Mouse (Mus musculus): ENCODE results near the gene Kcna7. TPM values are rescaled to one million over a fixed set of nuclear protein-coding genes. Genes with fewer than 3 reads are reported as not detected.

Kcna7 gene
- polyA plus RNA-seq, 1 experiment from 2014 or later = not detected

DNA sequence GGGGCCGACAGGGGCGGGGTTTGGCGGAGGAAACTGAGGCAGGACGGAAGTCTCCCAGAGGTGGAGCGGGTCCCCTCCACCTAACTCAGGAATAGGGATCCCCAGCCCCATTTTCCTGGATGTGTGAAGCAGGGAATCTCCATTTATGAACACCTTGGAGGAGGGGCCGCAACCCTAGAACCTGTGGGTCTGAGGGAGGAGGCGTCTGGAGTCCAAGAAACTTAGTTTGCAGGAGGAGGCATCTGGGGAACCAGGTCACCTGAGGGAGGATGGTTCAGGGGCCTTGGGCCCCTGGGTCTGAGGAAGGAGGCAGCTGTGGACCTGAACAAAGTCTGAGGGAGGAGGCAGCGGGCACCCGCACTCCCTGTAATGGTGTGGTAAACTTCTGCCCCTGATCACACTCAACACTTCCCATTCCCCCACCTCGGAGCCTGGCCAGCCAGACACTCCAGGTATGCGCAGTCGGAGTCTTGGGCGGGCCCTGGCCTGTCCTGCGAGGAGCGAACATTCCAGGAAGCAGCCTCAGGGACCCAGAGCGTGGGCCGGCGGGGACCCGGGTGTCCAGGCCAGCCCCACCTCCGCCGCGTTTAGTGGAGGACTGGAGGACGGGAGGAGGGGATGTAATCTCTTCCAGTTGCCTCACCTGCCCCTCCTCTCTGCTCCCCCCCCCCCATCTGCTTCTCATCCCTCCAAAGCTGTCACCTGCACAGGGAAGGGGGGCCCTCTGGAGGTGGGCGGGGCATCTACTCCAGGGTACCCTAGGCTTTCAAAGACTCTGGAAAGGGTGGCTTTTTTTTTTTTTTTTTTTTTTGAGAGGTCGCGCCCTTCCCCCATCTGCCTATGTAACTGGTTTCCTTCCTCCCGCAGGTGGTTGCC lies 8.6 kb downstream of the Kcna7 start:
- no peaks in the 10 kb centered on the region for H3K36me3 ChIP-seq (ENCODE audit: poor library complexity, severe bottlenecking)
- no peaks in the 10 kb centered on the region for H3K9me3 ChIP-seq (replicated peaks)
- H3K27me3 ChIP-seq = peaks cover 99% of the 10 kb centered on the region
- peak; percentile 16; the same call in 1 of the 2 replicates for ATAC-seq
- peaks cover 18% of the 10 kb centered on the region for H3K4me1 ChIP-seq
- peak overlapping the region; percentile 67 for H3K4me2 ChIP-seq
- H3K4me3 ChIP-seq = peak overlapping the region; percentile 45
- peak overlapping the region; percentile 50 for H3K9ac ChIP-seq
- H3K27ac ChIP-seq = no peak overlapping the region
- WGBS = under 1% methylated on average over 26 of the region's 27 CpGs

DNA sequence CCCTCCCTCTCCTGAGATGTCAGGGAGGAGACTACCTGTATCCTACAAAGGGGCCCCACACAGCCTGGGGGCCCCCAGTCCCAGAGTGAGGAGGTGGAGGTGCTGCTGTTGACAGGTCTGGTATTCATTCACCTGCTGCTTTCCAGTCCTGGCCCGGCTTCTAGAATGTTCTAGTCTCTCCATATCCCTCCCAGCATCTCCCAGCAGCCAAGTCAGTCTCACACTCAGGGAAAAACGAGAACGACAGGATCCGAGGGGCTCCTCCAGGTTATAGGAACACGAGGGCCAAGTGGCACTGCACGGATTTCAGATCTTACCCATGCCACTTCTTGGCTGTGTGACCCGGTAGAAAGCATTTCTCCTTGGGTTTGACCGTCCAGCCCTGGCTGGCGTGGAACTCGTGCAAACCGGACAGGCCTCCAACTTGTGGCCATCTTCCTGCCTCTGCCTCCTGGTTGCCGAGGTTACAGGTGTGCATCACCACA lies 9.3 kb downstream of the Kcna7 start:
- WGBS = 48% methylated on average over 12 of the region's 12 CpGs
- Histone ChIP-seq H3K4me2 (no peak overlapping the region), H3K9ac (no peak overlapping the region), H3K4me1 (peaks cover 18% of the 10 kb centered on the region), H3K36me3 (ENCODE audit: poor library complexity, severe bottlenecking) (no peaks in the 10 kb centered on the region), H3K4me3 (no peak overlapping the region), H3K27ac (no peak overlapping the region), H3K27me3 (peaks cover 99% of the 10 kb centered on the region), H3K9me3 (replicated peaks) (no peaks in the 10 kb centered on the region)
- no peak for ATAC-seq

DNA sequence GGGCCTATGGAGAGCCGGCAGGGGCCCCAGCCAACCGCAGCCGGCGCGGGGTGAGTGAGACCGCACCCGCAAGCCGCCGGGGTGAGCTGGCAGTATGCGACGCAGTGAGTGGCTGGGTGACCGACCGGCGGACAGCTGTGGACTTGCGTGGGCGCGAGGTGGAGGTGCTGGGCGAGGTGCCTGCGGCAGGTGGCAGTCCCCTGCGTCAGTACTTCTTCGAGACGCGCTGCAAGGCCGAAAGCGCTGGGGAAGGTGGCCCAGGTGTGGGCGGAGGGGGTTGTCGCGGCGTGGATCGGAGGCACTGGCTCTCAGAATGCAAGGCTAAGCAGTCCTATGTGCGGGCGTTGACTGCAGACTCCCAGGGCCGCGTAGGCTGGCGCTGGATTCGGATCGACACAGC lies 10.2 kb downstream of the Kcna7 start:
- WGBS = 11% methylated on average over 33 of the region's 37 CpGs
- Histone ChIP-seq H3K9me3 (replicated peaks) (no peaks in the 10 kb centered on the region), H3K4me2 (no peak overlapping the region), H3K4me3 (0 out of 2 replicates have a peak overlapping the region, but pooled peaks have one; percentile 1), H3K4me1 (peaks cover 18% of the 10 kb centered on the region), H3K9ac (no peak overlapping the region), H3K27ac (no peak overlapping the region), H3K36me3 (ENCODE audit: poor library complexity, severe bottlenecking) (peaks cover 5% of the 10 kb centered on the region), H3K27me3 (peaks cover 99% of the 10 kb centered on the region)
- ATAC-seq = no peak

DNA sequence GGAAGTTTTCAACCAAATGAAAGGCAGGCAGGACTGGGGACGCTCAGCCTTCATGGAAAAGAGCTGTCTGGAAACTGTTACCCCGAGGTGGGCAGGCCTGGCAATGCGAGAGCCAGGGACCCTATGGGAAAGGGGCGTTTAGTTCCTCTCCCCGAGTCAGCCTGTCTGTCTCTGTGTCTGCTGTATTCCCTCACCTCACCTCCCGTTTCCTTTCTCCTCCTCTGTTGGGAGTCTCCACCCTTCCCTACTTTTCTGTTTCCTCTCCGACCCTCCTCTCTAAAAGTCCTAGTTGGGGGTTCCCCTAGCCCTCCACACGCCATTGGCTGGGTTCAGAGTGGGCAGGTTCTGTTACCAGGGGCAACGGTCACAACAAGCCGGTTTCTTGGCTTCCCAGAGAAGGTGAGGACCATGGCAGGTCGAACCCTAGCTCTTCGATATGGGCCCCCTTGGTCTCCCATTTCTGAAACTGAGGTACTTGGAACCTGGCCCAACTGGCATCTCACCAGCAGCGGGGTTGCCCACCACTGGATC lies 12.6 kb downstream of the Kcna7 start:
- peaks cover 16% of the 10 kb centered on the region for H3K4me1 ChIP-seq
- H3K27me3 ChIP-seq = peaks cover 81% of the 10 kb centered on the region
- H3K9ac ChIP-seq = no peak overlapping the region
- H3K4me3 ChIP-seq = no peak overlapping the region
- ATAC-seq = no peak
- WGBS = 12% methylated on average over 13 of the region's 13 CpGs
- no peak overlapping the region for H3K27ac ChIP-seq
- no peak overlapping the region for H3K4me2 ChIP-seq
- peaks cover 29% of the 10 kb centered on the region for H3K36me3 ChIP-seq (ENCODE audit: poor library complexity, severe bottlenecking)
- H3K9me3 ChIP-seq (replicated peaks) = no peaks in the 10 kb centered on the region

DNA sequence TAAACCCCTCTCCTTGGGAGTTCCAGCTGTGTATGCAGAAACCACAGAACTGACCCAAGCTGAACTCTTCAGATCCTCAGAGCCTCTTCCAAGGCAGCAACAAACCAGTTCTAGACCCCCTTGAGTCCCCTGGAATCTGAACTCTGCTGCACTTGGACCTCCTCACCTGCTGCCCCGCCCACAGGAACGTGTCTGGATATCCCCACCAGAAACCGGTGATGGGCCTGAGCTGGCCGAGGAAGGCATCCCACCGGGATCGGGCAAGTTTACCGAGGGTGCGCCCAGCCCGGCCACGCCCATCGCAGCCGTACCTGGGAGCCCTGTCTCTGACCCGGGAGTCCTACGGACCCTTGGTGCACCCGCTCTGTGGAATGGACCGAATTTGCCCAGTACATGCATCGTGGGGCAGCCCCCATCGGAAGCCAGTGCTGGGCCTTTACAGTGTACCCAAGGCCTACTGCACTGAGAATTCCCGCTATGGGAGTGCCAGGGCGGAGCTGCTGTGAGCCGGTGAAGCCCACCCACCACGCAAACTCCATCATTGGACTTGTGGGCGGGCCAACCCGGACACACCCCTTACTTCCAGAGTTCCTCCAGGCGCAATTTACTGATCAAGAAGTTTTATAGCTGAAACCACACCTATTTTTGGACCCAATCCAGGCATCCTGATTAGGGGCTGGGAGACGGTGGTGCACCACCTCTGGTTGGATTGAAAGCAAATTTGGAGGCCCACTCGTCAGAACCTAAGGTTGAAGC lies 14.6 kb downstream of the Kcna7 start:
- Histone ChIP-seq H3K4me2 (no peak overlapping the region), H3K4me3 (no peak overlapping the region), H3K27me3 (peaks cover 61% of the 10 kb centered on the region), H3K9ac (no peak overlapping the region), H3K27ac (no peak overlapping the region), H3K4me1 (peaks cover 3% of the 10 kb centered on the region; the same call in 1 of the 2 replicates), H3K36me3 (ENCODE audit: poor library complexity, severe bottlenecking) (peaks cover 49% of the 10 kb centered on the region), H3K9me3 (replicated peaks) (no peaks in the 10 kb centered on the region)
- 15% methylated on average over 27 of the region's 27 CpGs for WGBS
- no peak for ATAC-seq

DNA sequence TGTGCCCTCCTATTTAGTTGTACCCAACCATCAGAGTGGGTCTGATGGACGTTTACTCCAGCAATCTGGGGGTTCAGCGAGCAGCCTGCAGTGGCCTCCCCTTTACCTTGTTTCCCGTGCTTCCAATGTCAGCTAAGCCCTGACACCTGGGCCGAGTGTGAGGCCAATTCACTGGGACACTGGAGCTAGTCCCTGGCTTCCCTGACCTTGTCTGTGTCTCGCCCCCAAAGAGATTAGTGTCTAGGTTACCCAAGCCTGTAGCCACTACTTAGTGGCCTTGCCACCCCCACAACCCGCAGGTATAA lies 15.1 kb downstream of the Kcna7 start, which contains the start of gene Lhb:
Gene Lhb, plus strand, starts transcription at position 206 of the 305 bp plus-strand sequence.
- ATAC-seq = no peak
- H3K27ac ChIP-seq = no peak within 1 kb of the TSS
- H3K9ac ChIP-seq = no peak within 1 kb of the TSS
- no peak within 1 kb of the TSS for H3K4me3 ChIP-seq
- 64% methylated on average over 6 of the region's 6 CpGs for WGBS
- H3K36me3 ChIP-seq (ENCODE audit: poor library complexity, severe bottlenecking) = peaks cover 55% of the 10 kb centered on the region
- no peaks in the 10 kb centered on the region for H3K9me3 ChIP-seq (replicated peaks)
- no peak within 1 kb of the TSS for H3K4me2 ChIP-seq
- peaks cover 1% of the 10 kb centered on the region; the same call in 1 of the 2 replicates for H3K4me1 ChIP-seq
- peaks cover 56% of the 10 kb centered on the region for H3K27me3 ChIP-seq

DNA sequence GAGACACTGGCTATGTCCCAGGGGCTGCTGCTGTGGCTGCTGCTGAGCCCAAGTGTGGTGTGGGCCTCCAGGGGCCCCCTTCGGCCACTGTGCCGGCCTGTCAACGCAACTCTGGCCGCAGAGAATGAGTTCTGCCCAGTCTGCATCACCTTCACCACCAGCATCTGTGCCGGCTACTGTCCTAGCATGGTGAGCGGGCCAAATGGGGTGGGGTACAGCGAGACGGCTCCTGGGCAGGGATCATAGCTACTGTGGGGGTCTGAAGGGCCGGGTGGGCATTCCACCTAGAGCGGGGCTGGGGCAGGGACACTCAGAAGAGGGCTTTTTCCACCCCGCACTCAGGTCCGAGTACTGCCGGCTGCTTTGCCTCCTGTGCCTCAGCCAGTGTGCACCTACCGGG lies 15.7 kb downstream of the Kcna7 start:
- no peak overlapping the region for H3K4me2 ChIP-seq
- H3K9me3 ChIP-seq (replicated peaks) = no peaks in the 10 kb centered on the region
- H3K36me3 ChIP-seq (ENCODE audit: poor library complexity, severe bottlenecking) = peaks cover 61% of the 10 kb centered on the region
- H3K4me3 ChIP-seq = no peak overlapping the region
- peaks cover 50% of the 10 kb centered on the region for H3K27me3 ChIP-seq
- no peaks in the 10 kb centered on the region for H3K4me1 ChIP-seq
- ATAC-seq = no peak
- 94% methylated on average over 14 of the region's 14 CpGs for WGBS
- no peak overlapping the region for H3K27ac ChIP-seq
- no peak overlapping the region for H3K9ac ChIP-seq

DNA sequence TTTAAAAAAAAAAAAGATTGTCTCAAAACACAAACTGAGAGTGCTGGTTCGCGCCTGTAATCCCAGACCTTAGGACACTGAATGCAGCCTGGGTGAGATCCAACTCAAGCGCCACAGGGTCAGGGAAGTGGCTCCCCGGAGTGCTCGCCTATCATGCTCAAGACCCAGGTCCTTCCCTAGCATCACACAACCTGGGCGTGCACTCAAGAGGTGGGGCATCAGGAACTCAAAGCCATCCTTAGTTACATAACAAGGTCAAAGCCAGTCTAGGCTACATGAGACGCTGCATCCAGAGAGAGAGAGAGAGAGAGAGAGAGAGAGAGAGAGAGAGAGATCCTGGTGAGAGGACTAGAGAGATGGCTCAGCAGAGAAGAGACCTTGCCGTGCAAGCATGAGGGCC lies 21.1 kb downstream of the Kcna7 start:
- ATAC-seq = no peak
- H3K36me3 ChIP-seq (ENCODE audit: poor library complexity, severe bottlenecking) = peaks cover 98% of the 10 kb centered on the region
- 89% methylated on average over 8 of the region's 8 CpGs for WGBS

DNA sequence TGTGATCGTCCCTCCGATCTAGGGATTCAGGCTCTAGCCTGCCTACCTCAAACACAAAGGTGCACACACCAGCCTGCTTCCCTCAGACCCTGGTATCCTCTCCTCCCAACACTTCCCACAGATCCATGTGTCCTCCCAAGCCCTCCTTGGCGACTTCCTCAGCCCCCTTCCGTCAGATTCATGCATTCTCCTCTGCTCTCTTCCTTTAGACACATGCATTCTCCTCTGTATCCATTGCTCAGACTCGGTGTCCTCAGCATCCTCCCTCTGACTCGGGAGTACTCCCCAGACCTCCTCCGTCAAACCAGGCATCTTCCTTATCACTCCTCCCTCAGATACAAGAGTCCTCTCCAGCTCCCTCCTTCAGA lies 28.4 kb downstream of the Kcna7 start:
- WGBS = 2% methylated on average over 7 of the region's 7 CpGs

More for the DNA sequence above, 21.1 kb downstream of the Kcna7 start:
- Histone ChIP-seq H3K27ac (no peak overlapping the region), H3K4me1 (no peaks in the 10 kb centered on the region), H3K27me3 (no peaks in the 10 kb centered on the region), H3K4me3 (no peak overlapping the region), H3K9me3 (replicated peaks) (no peaks in the 10 kb centered on the region), H3K9ac (no peak overlapping the region), H3K4me2 (no peak overlapping the region)

DNA sequence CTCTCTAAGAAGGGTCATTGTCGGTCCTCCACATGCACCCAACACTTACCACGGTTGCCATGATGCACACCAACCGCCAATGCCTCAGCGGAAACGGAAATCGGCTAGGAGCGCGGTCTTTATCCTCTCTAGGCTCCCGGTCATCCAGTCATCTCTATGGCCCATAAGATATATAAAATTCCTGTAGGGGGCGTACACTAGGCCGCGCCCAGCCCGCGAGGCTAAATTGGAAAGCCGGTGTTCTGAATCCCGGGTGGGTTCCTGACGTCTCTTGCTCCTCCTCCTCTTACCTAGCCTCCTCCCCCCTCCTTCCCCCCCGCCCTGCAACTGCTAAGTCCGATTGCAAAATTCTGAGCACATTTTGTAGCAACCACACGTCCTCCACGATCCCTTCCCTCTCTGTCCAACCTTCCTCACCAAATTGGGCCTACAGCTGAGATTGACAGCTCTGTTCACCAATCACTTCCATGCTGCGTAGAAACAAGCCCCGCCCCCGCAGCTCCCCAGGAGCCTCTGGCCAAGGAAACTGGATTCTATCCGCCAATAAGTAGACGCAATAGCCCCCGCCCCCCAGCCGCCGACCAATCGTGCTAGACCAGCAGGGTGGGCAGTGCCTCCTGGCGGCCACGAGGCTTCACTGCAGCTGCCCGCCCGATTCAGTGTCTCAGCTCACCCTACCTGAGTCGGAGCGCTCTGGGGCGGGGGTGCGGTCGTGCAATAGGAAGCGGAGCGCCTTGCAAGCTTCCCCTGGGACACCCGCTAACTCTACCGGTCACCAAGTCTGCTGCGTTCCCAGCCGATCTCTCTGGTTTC lies 29.0 kb downstream of the Kcna7 start, which contains the start of gene Gys1:
Gene Gys1, plus strand, starts transcription at position 642 of the 813 bp plus-strand sequence.
- H3K4me3 ChIP-seq = peak within 1 kb of the TSS; percentile 89
- H3K9me3 ChIP-seq (replicated peaks) = no peaks in the 10 kb centered on the region
- peak within 1 kb of the TSS; percentile 100 for H3K4me2 ChIP-seq
- H3K9ac ChIP-seq = peak within 1 kb of the TSS; percentile 92
- H3K4me1 ChIP-seq = peaks cover 45% of the 10 kb centered on the region
- peak within 1 kb of the TSS; percentile 88 for H3K27ac ChIP-seq
- peaks cover 32% of the 10 kb centered on the region for H3K36me3 ChIP-seq (ENCODE audit: poor library complexity, severe bottlenecking)
- under 1% methylated on average over 44 of the region's 45 CpGs for WGBS
- ATAC-seq = peak; percentile 98
- H3K27me3 ChIP-seq = no peaks in the 10 kb centered on the region

More for the DNA sequence above, 28.4 kb downstream of the Kcna7 start:
- Histone ChIP-seq H3K4me2 (peak overlapping the region; percentile 100), H3K9me3 (replicated peaks) (no peaks in the 10 kb centered on the region), H3K27me3 (no peaks in the 10 kb centered on the region), H3K36me3 (ENCODE audit: poor library complexity, severe bottlenecking) (peaks cover 37% of the 10 kb centered on the region), H3K4me3 (peak overlapping the region; percentile 89), H3K9ac (peak overlapping the region; percentile 92), H3K27ac (peak overlapping the region; percentile 88), H3K4me1 (peaks cover 45% of the 10 kb centered on the region)
- ATAC-seq = peak; percentile 1; the same call in 1 of the 2 replicates

DNA sequence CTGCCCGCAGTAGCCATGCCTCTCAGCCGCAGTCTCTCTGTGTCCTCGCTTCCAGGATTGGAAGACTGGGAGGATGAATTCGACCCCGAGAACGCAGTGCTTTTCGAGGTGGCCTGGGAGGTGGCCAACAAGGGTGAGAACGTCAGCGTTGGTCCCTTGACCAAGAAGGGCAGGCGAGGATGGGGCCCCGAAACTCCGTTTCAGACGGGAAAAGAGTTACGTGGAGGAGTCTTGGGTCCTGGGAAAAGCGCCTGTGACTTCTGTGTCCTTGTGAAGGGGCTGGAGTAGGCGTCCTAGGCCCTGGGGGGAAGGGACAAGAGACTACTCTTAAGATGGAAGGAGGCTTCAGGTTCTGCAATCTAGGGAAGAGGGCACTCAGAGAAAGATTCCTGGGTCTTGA lies 29.6 kb downstream of the Kcna7 start:
- H3K27ac ChIP-seq = no peak overlapping the region; the same call in 1 of the 2 replicates
- peak overlapping the region; percentile 84 for H3K9ac ChIP-seq
- peak overlapping the region; percentile 100 for H3K4me2 ChIP-seq
- H3K9me3 ChIP-seq (replicated peaks) = no peaks in the 10 kb centered on the region
- peaks cover 45% of the 10 kb centered on the region for H3K4me1 ChIP-seq
- 5% methylated on average over 16 of the region's 16 CpGs for WGBS
- ATAC-seq = no peak
- no peaks in the 10 kb centered on the region for H3K27me3 ChIP-seq
- H3K4me3 ChIP-seq = peak overlapping the region; percentile 89
- peaks cover 32% of the 10 kb centered on the region for H3K36me3 ChIP-seq (ENCODE audit: poor library complexity, severe bottlenecking)

All from forebrain, embryonic 13.5 days (tissue).